Mouse (Mus musculus): ENCODE results near the gene Vps37c. TPM values are rescaled to one million over a fixed set of nuclear protein-coding genes. Genes with fewer than 3 reads are reported as not detected.
A peak's percentile ranks its signal among the peaks of the same experiment; 100 is the strongest.

Vps37c gene
- polyA plus RNA-seq, 1 experiment from 2014 or later = 29.3 TPM

- H3K27ac ChIP-seq (ENCODE audit: low read length) = no peak overlapping the region
- 46% methylated on average over 4 of the region's 4 CpGs for WGBS
- no peak overlapping the region for H3K4me2 ChIP-seq (ENCODE audit: low read depth, low read length)
- H3K4me3 ChIP-seq (ENCODE audit: low read length) = no peak overlapping the region
- no peaks in the 10 kb centered on the region for H3K9me3 ChIP-seq (replicated peaks; ENCODE audit: control insufficient read depth, low read length)
- no peaks in the 10 kb centered on the region for H3K27me3 ChIP-seq (ENCODE audit: control insufficient read depth, insufficient read depth, low read length)
- no peak for ATAC-seq (replicated peaks; ENCODE audit: extremely low read depth, insufficient read depth, low FRiP score)
- H3K36me3 ChIP-seq (ENCODE audit: control insufficient read depth, insufficient read depth) = peaks cover 29% of the 10 kb centered on the region
- H3K9ac ChIP-seq (ENCODE audit: low read length) = no peak overlapping the region
- peaks cover 19% of the 10 kb centered on the region for H3K4me1 ChIP-seq (ENCODE audit: control insufficient read depth, insufficient read depth, low read length)
These were observed 26.3 kb downstream of the Vps37c start for GRCm38 (mm10) chr19:10714682-10715475.

GRCm38 (mm10) chr19:10715476-10715875 is 26.9 kb downstream of the Vps37c start:
- H3K9me3 ChIP-seq (replicated peaks; ENCODE audit: control insufficient read depth, low read length) = no peaks in the 10 kb centered on the region
- H3K27ac ChIP-seq (ENCODE audit: low read length) = no peak overlapping the region
- ATAC-seq (replicated peaks; ENCODE audit: extremely low read depth, insufficient read depth, low FRiP score) = no peak
- H3K4me1 ChIP-seq (ENCODE audit: control insufficient read depth, insufficient read depth, low read length) = peaks cover 19% of the 10 kb centered on the region
- no peaks in the 10 kb centered on the region for H3K27me3 ChIP-seq (ENCODE audit: control insufficient read depth, insufficient read depth, low read length)
- 83% methylated on average over 6 of the region's 6 CpGs for WGBS
- no peak overlapping the region for H3K4me3 ChIP-seq (ENCODE audit: low read length)
- H3K36me3 ChIP-seq (ENCODE audit: control insufficient read depth, insufficient read depth) = peaks cover 29% of the 10 kb centered on the region
- no peak overlapping the region for H3K4me2 ChIP-seq (ENCODE audit: low read depth, low read length)
- H3K9ac ChIP-seq (ENCODE audit: low read length) = no peak overlapping the region

- H3K4me1 ChIP-seq (ENCODE audit: control insufficient read depth, insufficient read depth, low read length) = peaks cover 23% of the 10 kb centered on the region
- no peak overlapping the region for H3K4me2 ChIP-seq (ENCODE audit: low read depth, low read length)
- no peak overlapping the region for H3K9ac ChIP-seq (ENCODE audit: low read length)
- ATAC-seq (replicated peaks; ENCODE audit: extremely low read depth, insufficient read depth, low FRiP score) = 0 out of 2 replicates have a peak, but pooled peaks have one; percentile 12
- 50% methylated on average over 7 of the region's 7 CpGs for WGBS
- no peak overlapping the region for H3K4me3 ChIP-seq (ENCODE audit: low read length)
- peaks cover 1% of the 10 kb centered on the region; the same call in 1 of the 2 replicates for H3K36me3 ChIP-seq (ENCODE audit: control insufficient read depth, insufficient read depth)
- peak overlapping the region; percentile 2; the same call in 1 of the 2 replicates for H3K27ac ChIP-seq (ENCODE audit: low read length)
- no peaks in the 10 kb centered on the region for H3K9me3 ChIP-seq (replicated peaks; ENCODE audit: control insufficient read depth, low read length)
- H3K27me3 ChIP-seq (ENCODE audit: control insufficient read depth, insufficient read depth, low read length) = no peaks in the 10 kb centered on the region
These were observed 29.8 kb downstream of the Vps37c start for GRCm38 (mm10) chr19:10718251-10718775.

- Histone ChIP-seq H3K4me2 (ENCODE audit: low read depth, low read length) (no peak overlapping the region), H3K27me3 (ENCODE audit: control insufficient read depth, insufficient read depth, low read length) (no peaks in the 10 kb centered on the region), H3K36me3 (ENCODE audit: control insufficient read depth, insufficient read depth) (no peaks in the 10 kb centered on the region), H3K4me3 (ENCODE audit: low read length) (no peak overlapping the region), H3K9me3 (replicated peaks; ENCODE audit: control insufficient read depth, low read length) (no peaks in the 10 kb centered on the region), H3K4me1 (ENCODE audit: control insufficient read depth, insufficient read depth, low read length) (peaks cover 27% of the 10 kb centered on the region), H3K9ac (ENCODE audit: low read length) (peak overlapping the region; percentile 21), H3K27ac (ENCODE audit: low read length) (no peak overlapping the region)
- WGBS = 40% methylated on average over 2 of the region's 2 CpGs
- no peak for ATAC-seq (replicated peaks; ENCODE audit: extremely low read depth, insufficient read depth, low FRiP score)
These were observed 31.2 kb downstream of the Vps37c start for GRCm38 (mm10) chr19:10719751-10720150.

GRCm38 (mm10) chr19:10720524-10720923 is 32.0 kb downstream of the Vps37c start:
- H3K36me3 ChIP-seq (ENCODE audit: control insufficient read depth, insufficient read depth) = no peaks in the 10 kb centered on the region
- H3K9ac ChIP-seq (ENCODE audit: low read length) = peak overlapping the region; percentile 21
- H3K9me3 ChIP-seq (replicated peaks; ENCODE audit: control insufficient read depth, low read length) = no peaks in the 10 kb centered on the region
- no peak for ATAC-seq (replicated peaks; ENCODE audit: extremely low read depth, insufficient read depth, low FRiP score)
- no peak overlapping the region for H3K4me3 ChIP-seq (ENCODE audit: low read length)
- H3K27ac ChIP-seq (ENCODE audit: low read length) = peak overlapping the region; percentile 51
- peaks cover 27% of the 10 kb centered on the region for H3K4me1 ChIP-seq (ENCODE audit: control insufficient read depth, insufficient read depth, low read length)
- no peaks in the 10 kb centered on the region for H3K27me3 ChIP-seq (ENCODE audit: control insufficient read depth, insufficient read depth, low read length)
- H3K4me2 ChIP-seq (ENCODE audit: low read depth, low read length) = no peak overlapping the region
- WGBS = 37% methylated on average over 3 of the region's 3 CpGs

- H3K4me3 ChIP-seq (ENCODE audit: low read length) = no peak overlapping the region
- ATAC-seq (replicated peaks; ENCODE audit: extremely low read depth, insufficient read depth, low FRiP score) = no peak
- no peaks in the 10 kb centered on the region for H3K27me3 ChIP-seq (ENCODE audit: control insufficient read depth, insufficient read depth, low read length)
- peaks cover 27% of the 10 kb centered on the region for H3K4me1 ChIP-seq (ENCODE audit: control insufficient read depth, insufficient read depth, low read length)
- no peaks in the 10 kb centered on the region for H3K36me3 ChIP-seq (ENCODE audit: control insufficient read depth, insufficient read depth)
- 52% methylated on average over 5 of the region's 5 CpGs for WGBS
- no peak overlapping the region for H3K27ac ChIP-seq (ENCODE audit: low read length)
- H3K9me3 ChIP-seq (replicated peaks; ENCODE audit: control insufficient read depth, low read length) = no peaks in the 10 kb centered on the region
- no peak overlapping the region for H3K9ac ChIP-seq (ENCODE audit: low read length)
- no peak overlapping the region for H3K4me2 ChIP-seq (ENCODE audit: low read depth, low read length)
These were observed 32.5 kb downstream of the Vps37c start for GRCm38 (mm10) chr19:10721064-10721463.

- no peak overlapping the region for H3K27ac ChIP-seq (ENCODE audit: low read length)
- H3K36me3 ChIP-seq (ENCODE audit: control insufficient read depth, insufficient read depth) = no peaks in the 10 kb centered on the region
- no peak overlapping the region for H3K4me3 ChIP-seq (ENCODE audit: low read length)
- H3K4me1 ChIP-seq (ENCODE audit: control insufficient read depth, insufficient read depth, low read length) = peaks cover 25% of the 10 kb centered on the region
- no peaks in the 10 kb centered on the region for H3K27me3 ChIP-seq (ENCODE audit: control insufficient read depth, insufficient read depth, low read length)
- no peaks in the 10 kb centered on the region for H3K9me3 ChIP-seq (replicated peaks; ENCODE audit: control insufficient read depth, low read length)
- H3K9ac ChIP-seq (ENCODE audit: low read length) = peak overlapping the region; percentile 30; the same call in 1 of the 2 replicates
- H3K4me2 ChIP-seq (ENCODE audit: low read depth, low read length) = no peak overlapping the region
- WGBS = 14% methylated on average over 13 of the region's 13 CpGs
- ATAC-seq (replicated peaks; ENCODE audit: extremely low read depth, insufficient read depth, low FRiP score) = no peak
These were observed 34.5 kb downstream of the Vps37c start for GRCm38 (mm10) chr19:10723084-10723483.

- no peak for ATAC-seq (replicated peaks; ENCODE audit: extremely low read depth, insufficient read depth, low FRiP score)
- Histone ChIP-seq H3K27me3 (ENCODE audit: control insufficient read depth, insufficient read depth, low read length) (no peaks in the 10 kb centered on the region), H3K27ac (ENCODE audit: low read length) (no peak overlapping the region), H3K9me3 (replicated peaks; ENCODE audit: control insufficient read depth, low read length) (no peaks in the 10 kb centered on the region), H3K4me3 (ENCODE audit: low read length) (no peak overlapping the region), H3K4me1 (ENCODE audit: control insufficient read depth, insufficient read depth, low read length) (peaks cover 24% of the 10 kb centered on the region), H3K36me3 (ENCODE audit: control insufficient read depth, insufficient read depth) (no peaks in the 10 kb centered on the region), H3K4me2 (ENCODE audit: low read depth, low read length) (no peak overlapping the region), H3K9ac (ENCODE audit: low read length) (no peak overlapping the region)
- WGBS = 55% methylated on average over 5 of the region's 5 CpGs
These were observed 35.1 kb downstream of the Vps37c start for GRCm38 (mm10) chr19:10723649-10724048.

GRCm38 (mm10) chr19:10724629-10725363 is 36.3 kb downstream of the Vps37c start:
- H3K36me3 ChIP-seq (ENCODE audit: control insufficient read depth, insufficient read depth) = no peaks in the 10 kb centered on the region

More at GRCm38 (mm10) chr19:10724629-10725363, 36.3 kb downstream of the Vps37c start:
- no peak for ATAC-seq (replicated peaks; ENCODE audit: extremely low read depth, insufficient read depth, low FRiP score)
- no peak overlapping the region for H3K4me2 ChIP-seq (ENCODE audit: low read depth, low read length)
- H3K27me3 ChIP-seq (ENCODE audit: control insufficient read depth, insufficient read depth, low read length) = no peaks in the 10 kb centered on the region
- no peak overlapping the region for H3K9ac ChIP-seq (ENCODE audit: low read length)
- H3K9me3 ChIP-seq (replicated peaks; ENCODE audit: control insufficient read depth, low read length) = no peaks in the 10 kb centered on the region
- 65% methylated on average over 13 of the region's 13 CpGs for WGBS
- H3K27ac ChIP-seq (ENCODE audit: low read length) = no peak overlapping the region
- no peak overlapping the region for H3K4me3 ChIP-seq (ENCODE audit: low read length)
- peaks cover 19% of the 10 kb centered on the region for H3K4me1 ChIP-seq (ENCODE audit: control insufficient read depth, insufficient read depth, low read length)

All from heart, embryonic 16.5 days (tissue).